Mouse (Mus musculus) hindbrain, embryonic 10.5 days (tissue): ENCODE measurements around the gene Crybg2. TPM values are rescaled to one million over a fixed set of nuclear protein-coding genes. Genes with fewer than 3 reads are reported as not detected.

ENCODE experiments used
- DNase-seq: peaks from one replicate; pipeline ENCODE4 v3.0.0-alpha.2; 2017; ENCODE audit warnings: low spot score
- H3K27ac ChIP-seq: fragments of 300-500 bp; sonication (generic); 2 replicates; pipeline ENCODE4 v1.5.1; 2016; ENCODE audit warnings: mild to moderate bottlenecking, moderate library complexity
- H3K27me3 ChIP-seq: fragments of 300-500 bp; sonication (generic); 2 replicates; pipeline ENCODE4 v1.6.1; 2016; ENCODE audit warnings: mild to moderate bottlenecking; ENCODE audit not compliant: poor library complexity, insufficient read depth, severe bottlenecking
- H3K36me3 ChIP-seq: fragments of 300-500 bp; sonication (generic); 2 replicates; pipeline ENCODE4 v1.6.1; 2016; ENCODE audit warnings: mild to moderate bottlenecking, moderate library complexity
- H3K4me1 ChIP-seq: fragments of 300-500 bp; sonication (generic); replicated peaks from 2 replicates; pipeline ENCODE4 v1.6.1; 2016; ENCODE audit warnings: mild to moderate bottlenecking
- H3K4me3 ChIP-seq: fragments of 300-500 bp; sonication (generic); 2 replicates; pipeline ENCODE4 v1.5.1; 2016; ENCODE audit warnings: mild to moderate bottlenecking, moderate library complexity
- H3K9me3 ChIP-seq: fragments of 300-500 bp; sonication (generic); 2 replicates; pipeline ENCODE4 v1.6.1; 2016; ENCODE audit warnings: mild to moderate bottlenecking, moderate library complexity
- WGBS: fragments of 180-500 bp; shearing (Covaris S2); methylation state at CpG from one replicate; pipeline ENCODE4 v1.1.7; 2016; 5-methylcytosine and 5-hydroxymethylcytosine counted together
- polyA plus RNA-seq: library from polyadenylated mRNA; unstranded; fragments of >200 nt; fragmentation: Nextera tagmentation; extraction: Ambion mirVana; gene quantifications from 2 replicates; pipeline ENCODE4 v1.2.1, GENCODE M21; 2016

Crybg2 gene
- polyA plus RNA-seq, 1 experiment from 2014 or later = 1.6 TPM

DNA sequence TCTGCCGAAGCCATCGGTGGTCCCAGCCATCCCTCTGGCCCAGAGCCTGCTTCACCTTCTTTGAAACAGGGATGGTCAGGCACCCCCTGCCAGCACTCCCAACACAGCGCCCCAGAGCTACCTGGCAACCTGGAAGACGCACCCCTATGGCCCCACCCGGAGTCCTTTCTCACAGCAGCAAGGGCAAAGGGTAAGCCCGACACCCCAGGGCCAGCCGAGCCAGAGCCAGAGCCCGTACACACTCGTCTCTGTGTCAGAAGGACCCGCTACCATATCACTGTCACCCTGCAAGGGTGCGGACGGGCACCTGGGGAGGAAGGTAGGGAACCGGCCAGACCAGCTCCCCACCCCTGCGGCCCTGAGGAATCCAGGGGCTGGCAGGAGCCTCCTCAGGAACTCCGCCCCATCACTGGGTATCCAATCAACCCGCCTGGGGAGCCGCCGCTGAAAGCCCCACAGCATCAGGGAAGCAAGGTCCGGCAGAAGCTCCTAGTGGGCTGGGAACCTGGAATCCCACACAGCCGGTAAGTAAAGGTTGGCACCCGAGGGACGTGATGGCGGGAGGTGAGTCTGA lies 4.9 kb downstream of the Crybg2 start:
- peak overlapping the region; percentile 40; the same call in 1 of the 2 replicates for H3K27ac ChIP-seq
- WGBS = 24% methylated on average over 23 of the region's 23 CpGs
- peaks cover 21% of the 10 kb centered on the region for H3K4me1 ChIP-seq
- DNase-seq = no peak
- no peaks in the 10 kb centered on the region for H3K36me3 ChIP-seq
- H3K27me3 ChIP-seq = peaks cover 53% of the 10 kb centered on the region
- H3K9me3 ChIP-seq = no peaks in the 10 kb centered on the region
- H3K4me3 ChIP-seq = 0 out of 2 replicates have a peak overlapping the region, but pooled peaks have one; percentile 2

DNA sequence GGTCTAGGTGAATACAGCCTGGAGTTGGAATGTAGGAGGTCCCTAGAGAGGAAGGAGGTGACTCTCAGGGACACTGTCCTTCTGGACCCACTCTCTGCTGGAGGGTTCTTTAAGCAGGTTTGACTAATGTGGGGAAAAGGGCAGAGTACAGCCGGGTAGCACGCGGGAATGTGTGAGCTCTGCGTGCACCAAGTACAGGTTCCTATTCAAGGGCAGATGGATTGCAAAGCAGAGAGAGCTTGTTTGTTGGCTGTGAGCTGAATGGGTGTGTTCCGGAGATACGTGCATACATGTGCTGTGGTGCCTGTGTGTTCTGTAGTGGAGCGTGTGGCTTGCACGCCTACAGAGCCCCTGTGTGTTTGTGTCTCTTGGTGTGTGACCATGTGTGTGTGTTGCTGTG lies 6.8 kb downstream of the Crybg2 start:
- no peak overlapping the region for H3K4me3 ChIP-seq
- H3K27me3 ChIP-seq = peaks cover 35% of the 10 kb centered on the region
- H3K4me1 ChIP-seq = peaks cover 8% of the 10 kb centered on the region
- WGBS = 92% methylated on average over 8 of the region's 8 CpGs
- no peaks in the 10 kb centered on the region for H3K9me3 ChIP-seq
- no peak for DNase-seq
- H3K36me3 ChIP-seq = no peaks in the 10 kb centered on the region
- H3K27ac ChIP-seq = no peak overlapping the region

DNA sequence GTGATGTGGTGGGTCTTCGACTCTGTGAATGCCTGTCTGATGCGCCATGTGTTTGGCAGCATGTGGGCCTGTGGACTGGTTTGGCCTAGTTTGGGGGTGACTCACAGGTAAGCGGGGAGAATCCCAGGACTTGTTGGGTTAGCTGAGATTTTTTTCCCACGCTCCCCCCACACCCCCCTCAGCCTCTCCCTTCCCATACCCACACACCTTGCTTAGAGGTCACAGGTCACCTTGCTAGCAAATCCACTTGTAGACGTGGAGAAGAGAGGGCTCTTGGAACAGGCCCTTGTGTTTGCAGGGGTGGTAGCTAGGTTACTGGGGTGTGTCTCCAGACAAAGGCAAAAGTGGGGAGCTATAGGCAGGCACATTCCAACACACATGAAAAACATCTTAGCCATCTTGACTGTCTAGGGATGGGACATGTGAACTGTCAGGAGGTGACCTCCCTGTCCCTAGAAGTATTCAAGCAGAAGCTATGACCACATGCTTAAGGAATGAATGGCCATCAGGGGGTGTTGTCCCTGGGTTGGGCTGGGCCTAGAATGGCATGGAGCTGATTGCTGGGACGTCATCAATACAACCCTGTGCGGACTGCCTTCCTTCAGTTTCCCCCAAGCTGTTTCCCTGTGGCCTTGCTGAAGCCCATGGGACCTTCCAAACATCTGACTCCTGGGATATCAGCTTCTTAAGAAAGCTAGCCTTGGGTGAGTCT lies 7.4 kb downstream of the Crybg2 start:
- 82% methylated on average over 7 of the region's 7 CpGs for WGBS
- no peak overlapping the region for H3K4me3 ChIP-seq
- no peaks in the 10 kb centered on the region for H3K9me3 ChIP-seq
- DNase-seq = no peak
- H3K27ac ChIP-seq = no peak overlapping the region
- peaks cover 8% of the 10 kb centered on the region for H3K4me1 ChIP-seq
- peaks cover 33% of the 10 kb centered on the region for H3K27me3 ChIP-seq
- no peaks in the 10 kb centered on the region for H3K36me3 ChIP-seq

DNA sequence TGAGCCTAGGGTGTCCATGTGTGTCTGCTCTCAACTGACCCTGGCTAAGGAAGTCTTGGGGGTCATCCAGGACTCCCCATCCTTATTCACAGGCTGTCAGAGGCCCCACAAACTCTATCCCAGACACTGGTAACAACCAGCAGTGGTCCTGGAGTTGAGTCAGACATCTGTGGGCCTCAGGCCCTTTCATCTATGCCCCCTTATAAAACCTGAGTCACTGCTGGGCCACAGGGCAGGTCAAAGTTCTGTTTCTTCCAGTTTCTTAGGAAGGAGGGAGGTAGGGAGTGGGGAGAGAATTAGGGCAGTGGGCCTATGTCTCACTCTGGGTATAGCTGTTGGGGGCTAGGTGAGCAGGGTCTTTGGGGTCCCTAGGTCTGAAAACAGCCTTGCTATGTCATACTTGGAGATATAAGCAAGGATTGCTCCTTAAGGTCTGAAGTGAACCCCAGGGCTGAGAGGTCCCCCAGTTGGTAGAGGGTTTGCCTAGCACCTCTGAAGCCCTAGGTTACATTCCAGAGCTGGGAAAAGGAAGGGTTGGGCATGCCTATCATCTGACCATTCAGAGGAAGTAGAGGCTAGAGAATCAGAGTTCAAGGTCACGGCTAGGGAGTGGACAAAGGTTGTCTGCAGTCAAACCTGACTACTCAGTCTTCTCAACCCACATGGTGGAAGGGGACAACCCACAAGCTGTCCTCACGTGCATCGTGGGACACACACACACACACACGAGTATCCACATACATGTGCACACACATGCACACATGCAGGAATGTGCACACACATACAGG lies 8.4 kb downstream of the Crybg2 start:
- H3K36me3 ChIP-seq = no peaks in the 10 kb centered on the region
- no peak overlapping the region for H3K4me3 ChIP-seq
- peaks cover 8% of the 10 kb centered on the region for H3K4me1 ChIP-seq
- DNase-seq = no peak
- H3K27ac ChIP-seq = no peak overlapping the region
- WGBS = 94% methylated on average over 4 of the region's 4 CpGs
- H3K9me3 ChIP-seq = no peaks in the 10 kb centered on the region
- H3K27me3 ChIP-seq = peaks cover 29% of the 10 kb centered on the region

DNA sequence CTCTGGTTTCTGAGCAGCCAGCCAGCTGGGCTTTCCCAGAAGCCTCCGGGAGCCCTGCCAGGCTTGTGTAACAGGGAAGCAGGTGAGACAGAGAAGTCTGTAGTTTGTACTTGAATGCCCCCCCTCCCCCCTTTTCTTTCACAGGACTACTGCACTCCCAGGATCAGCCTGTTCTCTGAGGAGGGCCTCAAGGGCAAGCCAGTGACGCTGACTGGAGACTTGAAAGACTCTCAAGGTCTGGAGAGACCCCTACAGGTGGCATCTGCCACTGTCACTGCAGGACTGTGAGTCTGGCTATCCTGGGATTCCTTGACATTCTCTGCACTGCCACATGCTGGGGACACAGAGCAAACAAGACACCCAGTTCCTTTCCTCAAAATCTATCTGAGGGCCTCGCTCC lies 18.1 kb downstream of the Crybg2 start:
- H3K27ac ChIP-seq = no peak overlapping the region

DNA sequence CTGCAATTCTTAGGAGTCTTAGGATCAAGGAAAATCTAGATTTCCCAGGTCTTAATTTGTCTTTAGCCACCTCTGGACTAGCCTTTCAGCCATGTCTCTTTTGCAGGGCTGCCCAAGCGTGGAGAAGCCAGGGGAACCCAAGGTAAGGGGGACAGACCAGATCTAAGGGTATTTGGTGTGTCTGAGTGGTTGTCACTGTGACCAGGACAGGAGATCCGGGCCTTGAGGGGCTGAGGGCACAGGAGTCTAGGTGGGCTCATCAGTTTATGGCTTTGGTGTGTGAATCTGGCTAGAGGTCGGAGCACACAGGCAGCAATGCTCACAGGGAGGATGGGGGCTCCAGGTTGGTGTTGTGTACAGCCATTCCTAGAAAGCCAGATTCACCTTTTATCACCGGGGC lies 20.1 kb downstream of the Crybg2 start:
- Histone ChIP-seq H3K36me3 (no peaks in the 10 kb centered on the region), H3K9me3 (peaks cover 3% of the 10 kb centered on the region; the same call in 1 of the 2 replicates), H3K27ac (no peak overlapping the region), H3K4me1 (peaks cover 26% of the 10 kb centered on the region), H3K4me3 (no peak overlapping the region), H3K27me3 (peaks cover 32% of the 10 kb centered on the region)
- DNase-seq = no peak
- whole genome bisulfite sequencing = 83% methylated on average over 4 of the region's 4 CpGs

More for the DNA sequence above, 18.1 kb downstream of the Crybg2 start:
- H3K36me3 ChIP-seq = no peaks in the 10 kb centered on the region
- no peaks in the 10 kb centered on the region for H3K9me3 ChIP-seq
- H3K27me3 ChIP-seq = peaks cover 32% of the 10 kb centered on the region
- no peak overlapping the region for H3K4me3 ChIP-seq
- 24% methylated on average over 3 of the region's 3 CpGs for WGBS
- peaks cover 26% of the 10 kb centered on the region for H3K4me1 ChIP-seq
- DNase-seq = peak; percentile 68

DNA sequence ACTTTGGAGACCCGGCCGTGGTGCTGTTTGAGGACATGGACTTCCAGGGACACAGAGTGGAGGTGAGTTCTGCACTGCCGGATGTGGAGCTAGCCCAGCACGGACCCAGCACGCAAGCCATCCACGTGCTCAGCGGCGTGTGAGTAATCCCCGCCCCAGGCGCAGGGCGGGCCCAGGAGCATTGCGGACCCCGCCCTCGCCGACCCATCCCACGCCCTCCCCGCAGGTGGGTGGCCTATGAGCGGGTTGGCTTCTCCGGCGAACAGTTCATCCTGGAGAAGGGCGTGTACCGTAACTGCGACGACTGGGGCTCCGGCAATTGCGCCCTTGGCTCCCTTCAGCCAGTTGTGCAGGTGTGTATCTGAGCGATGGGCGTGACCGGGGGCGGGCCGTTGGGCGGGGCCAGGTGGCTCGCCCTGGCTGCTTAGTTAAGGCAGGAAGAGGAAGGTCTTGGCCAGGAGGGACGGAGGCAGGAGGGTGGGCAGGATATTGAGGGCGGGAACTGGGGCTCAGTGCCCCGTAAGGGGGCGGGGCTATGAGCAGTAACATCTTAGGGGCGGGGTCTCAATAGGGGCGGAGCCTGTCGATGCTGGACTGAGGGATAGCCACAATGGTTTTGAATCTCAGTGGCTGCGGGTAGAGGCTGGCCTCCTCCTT lies 21.2 kb downstream of the Crybg2 start:
- H3K27ac ChIP-seq = peak overlapping the region; percentile 37
- H3K27me3 ChIP-seq = peaks cover 32% of the 10 kb centered on the region
- peaks cover 26% of the 10 kb centered on the region for H3K4me1 ChIP-seq
- peaks cover 3% of the 10 kb centered on the region; the same call in 1 of the 2 replicates for H3K9me3 ChIP-seq
- peak overlapping the region; percentile 55 for H3K4me3 ChIP-seq
- no peaks in the 10 kb centered on the region for H3K36me3 ChIP-seq
- under 1% methylated on average over 41 of the region's 41 CpGs for WGBS
- DNase-seq = peak; percentile 78

DNA sequence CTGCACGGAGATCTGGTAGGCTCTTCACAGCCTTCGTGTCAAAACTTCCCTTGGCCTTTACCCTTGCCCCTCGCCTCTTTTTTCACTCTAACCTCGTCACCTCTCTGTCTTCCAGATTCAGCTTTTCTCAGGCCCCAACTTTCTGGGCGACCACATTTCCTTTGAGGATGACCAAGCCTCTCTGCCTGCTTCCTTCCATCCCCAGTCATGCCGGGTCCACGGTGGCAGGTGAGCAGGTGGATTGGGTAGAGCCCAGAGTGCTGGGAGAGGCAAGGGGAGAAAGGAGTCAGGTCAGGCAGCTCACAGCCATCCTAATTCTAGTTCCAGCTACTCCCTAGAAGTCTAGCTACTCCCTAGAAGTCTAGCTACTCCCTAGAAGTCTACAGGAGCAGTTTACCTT lies 21.8 kb downstream of the Crybg2 start:
- H3K9me3 ChIP-seq = peaks cover 3% of the 10 kb centered on the region; the same call in 1 of the 2 replicates
- peaks cover 32% of the 10 kb centered on the region for H3K27me3 ChIP-seq
- H3K4me1 ChIP-seq = peaks cover 26% of the 10 kb centered on the region
- no peaks in the 10 kb centered on the region for H3K36me3 ChIP-seq
- peak overlapping the region; percentile 37; the same call in 1 of the 2 replicates for H3K27ac ChIP-seq
- WGBS = 14% methylated on average over 7 of the region's 7 CpGs
- no peak for DNase-seq
- H3K4me3 ChIP-seq = peak overlapping the region; percentile 55

DNA sequence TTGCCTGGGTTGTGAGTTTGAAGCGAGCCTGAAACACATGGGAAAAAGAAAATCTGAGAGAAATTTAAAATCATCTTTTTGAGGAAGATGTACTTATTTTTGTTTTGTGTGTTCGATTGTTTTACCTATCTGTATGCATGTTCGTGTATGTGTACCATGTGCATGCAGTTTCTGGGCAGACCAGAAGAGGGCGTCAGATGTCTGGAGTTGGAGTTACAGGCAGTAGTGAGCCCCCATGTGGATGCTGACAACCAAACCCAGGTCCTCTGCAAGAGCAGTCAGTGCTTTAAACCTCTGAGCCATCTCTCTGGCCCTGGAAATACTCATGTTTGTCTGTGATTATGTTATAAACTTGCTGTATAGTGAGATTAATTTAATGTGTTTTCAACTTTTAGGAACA lies 24.4 kb downstream of the Crybg2 start:
- Histone ChIP-seq H3K4me1 (peaks cover 17% of the 10 kb centered on the region), H3K9me3 (peaks cover 3% of the 10 kb centered on the region; the same call in 1 of the 2 replicates), H3K27me3 (peaks cover 31% of the 10 kb centered on the region), H3K36me3 (no peaks in the 10 kb centered on the region), H3K4me3 (no peak overlapping the region), H3K27ac (no peak overlapping the region)
- WGBS = 86% methylated on average over 4 of the region's 4 CpGs
- DNase-seq = no peak

DNA sequence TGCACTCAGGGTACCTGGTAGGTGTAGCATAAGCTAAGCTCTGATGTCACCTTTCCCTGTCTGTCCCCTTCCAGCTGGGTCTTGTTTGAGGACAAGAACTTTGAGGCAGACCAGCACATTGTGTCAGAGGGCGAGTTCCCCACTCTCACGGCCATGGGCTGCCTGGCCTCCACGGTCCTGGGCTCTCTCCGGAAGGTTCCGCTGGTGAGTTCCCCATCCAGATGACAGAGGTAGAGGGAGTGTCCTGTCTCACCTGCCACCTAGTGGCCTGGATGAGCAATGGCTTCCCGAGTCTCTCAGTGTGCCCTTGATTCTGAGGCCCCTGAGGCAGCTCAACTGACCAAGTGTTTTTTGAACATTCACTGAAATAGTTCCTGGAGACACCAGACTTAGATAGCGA lies 26.8 kb downstream of the Crybg2 start:
- DNase-seq = peak; percentile 48
- H3K27me3 ChIP-seq = 0 out of 2 replicates have a peak, but pooled peaks cover 7% of the 10 kb centered on the region
- H3K4me3 ChIP-seq = no peak overlapping the region
- H3K4me1 ChIP-seq = peaks cover 3% of the 10 kb centered on the region
- no peak overlapping the region for H3K27ac ChIP-seq
- no peaks in the 10 kb centered on the region for H3K36me3 ChIP-seq
- 53% methylated on average over 7 of the region's 7 CpGs for WGBS
- H3K9me3 ChIP-seq = peaks cover 3% of the 10 kb centered on the region; the same call in 1 of the 2 replicates

DNA sequence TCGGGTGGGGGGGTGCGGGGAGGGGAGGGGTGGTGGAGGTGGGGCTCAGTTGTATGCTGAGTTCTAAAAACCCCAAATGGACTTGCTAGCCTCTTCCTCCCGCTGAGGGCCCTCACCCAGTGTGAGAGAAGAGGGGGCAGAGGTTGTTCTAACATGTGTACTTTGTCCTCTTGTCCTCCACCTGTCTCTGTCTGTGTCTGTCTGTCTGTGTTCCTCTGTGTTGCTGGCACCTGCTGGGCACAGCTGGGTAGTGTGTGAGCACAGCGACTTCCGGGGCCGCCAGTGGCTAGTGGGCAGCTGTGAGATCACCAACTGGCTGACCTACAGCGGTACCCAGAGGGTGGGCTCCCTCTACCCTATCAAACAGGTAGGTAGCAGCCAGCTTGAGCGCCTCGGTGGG lies 28.4 kb downstream of the Crybg2 start:
- no peak for DNase-seq
- no peak overlapping the region for H3K27ac ChIP-seq

DNA sequence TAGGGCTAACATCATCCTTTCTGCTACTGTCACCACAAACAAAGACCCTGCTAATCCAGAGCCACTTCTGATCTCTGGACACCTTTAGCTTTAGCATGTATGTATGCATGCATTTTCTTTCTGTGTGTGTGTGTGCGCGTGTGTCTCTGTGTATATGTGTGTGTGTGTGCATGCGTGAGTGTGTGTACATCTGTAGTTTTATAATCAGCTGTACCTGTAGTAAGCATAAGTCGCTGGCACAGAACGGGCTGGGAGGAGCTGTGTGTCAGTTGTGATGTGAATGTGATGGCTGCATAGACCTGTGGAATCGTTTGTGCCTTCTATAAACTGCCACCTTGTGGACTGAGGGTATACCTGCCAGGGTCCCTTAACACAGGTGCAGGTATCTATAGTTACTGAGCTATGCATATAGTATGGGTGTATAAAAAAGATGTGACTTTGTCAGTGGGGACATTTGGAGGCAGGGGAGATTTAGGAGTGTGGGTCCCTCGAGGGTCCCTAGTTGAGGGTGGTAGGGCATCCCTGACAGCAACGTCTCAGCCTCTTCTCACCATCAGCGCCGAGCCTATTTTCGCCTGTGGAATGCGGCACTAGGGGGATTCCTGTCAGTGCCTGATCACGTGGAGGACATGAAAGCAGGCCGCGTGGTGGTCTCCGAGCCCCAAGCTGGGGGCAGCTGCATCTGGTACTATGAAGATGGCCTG lies 30.1 kb downstream of the Crybg2 start:
- Histone ChIP-seq H3K27ac (no peak overlapping the region), H3K4me3 (no peak overlapping the region), H3K4me1 (no peaks in the 10 kb centered on the region), H3K27me3 (no peaks in the 10 kb centered on the region), H3K36me3 (no peaks in the 10 kb centered on the region), H3K9me3 (no peaks in the 10 kb centered on the region)
- no peak for DNase-seq
- WGBS = 85% methylated on average over 16 of the region's 16 CpGs

More for the DNA sequence above, 28.4 kb downstream of the Crybg2 start:
- H3K4me3 ChIP-seq = no peak overlapping the region
- no peaks in the 10 kb centered on the region for H3K36me3 ChIP-seq
- H3K27me3 ChIP-seq = no peaks in the 10 kb centered on the region
- H3K9me3 ChIP-seq = peaks cover 3% of the 10 kb centered on the region; the same call in 1 of the 2 replicates
- WGBS = 76% methylated on average over 9 of the region's 9 CpGs
- H3K4me1 ChIP-seq = no peaks in the 10 kb centered on the region
